Mouse (Mus musculus) forebrain, embryonic 16.5 days (tissue): ENCODE results near the gene Atp9a. TPM values are rescaled to one million over a fixed set of nuclear protein-coding genes. Genes with fewer than 3 reads are reported as not detected.
A peak's percentile ranks its signal among the peaks of the same experiment; 100 is the strongest.

Source experiments
- ATAC-seq: fragments of 200-750 bp; cut with Nextera tagmentation; 2 replicates; pipeline ENCODE4 v1.8.0; 2017; ENCODE audit warnings: mild to moderate bottlenecking, moderate library complexity
- H3K27ac ChIP-seq: fragments of 300-500 bp; sonication (generic); 2 replicates; pipeline ENCODE4 v1.5.1; 2014; ENCODE audit warnings: low read length, control low read depth
- H3K27me3 ChIP-seq: fragments of 300-500 bp; sonication (generic); replicated peaks from 2 replicates; pipeline ENCODE4 v1.6.1; 2014; ENCODE audit warnings: low read length; ENCODE audit not compliant: control insufficient read depth, insufficient read depth
- H3K36me3 ChIP-seq: fragments of 300-500 bp; sonication (generic); 2 replicates; pipeline ENCODE4 v1.6.1; 2014; ENCODE audit not compliant: control insufficient read depth, insufficient read depth
- H3K4me1 ChIP-seq: fragments of 300-500 bp; sonication (generic); replicated peaks from 2 replicates; pipeline ENCODE4 v1.6.1; 2014; ENCODE audit warnings: low read length; ENCODE audit not compliant: control insufficient read depth, insufficient read depth
- H3K4me2 ChIP-seq: fragments of 300-500 bp; sonication (generic); 2 replicates; pipeline ENCODE4 v1.6.1; 2014; ENCODE audit warnings: mild to moderate bottlenecking, low read length, control low read depth
- H3K4me3 ChIP-seq: fragments of 300-500 bp; sonication (generic); replicated peaks from 2 replicates; pipeline ENCODE4 v1.5.1; 2014; ENCODE audit warnings: mild to moderate bottlenecking, low read length, control low read depth
- H3K9ac ChIP-seq: fragments of 300-500 bp; sonication (generic); replicated peaks from 2 replicates; pipeline ENCODE4 v1.6.1; 2014; ENCODE audit warnings: low read depth, low read length, control low read depth
- H3K9me3 ChIP-seq: fragments of 300-500 bp; sonication (generic); 2 replicates; pipeline ENCODE4 v1.6.1; 2016; ENCODE audit warnings: low read length; ENCODE audit not compliant: control insufficient read depth
- WGBS: fragments of 180-500 bp; shearing (Covaris S2); extraction: QIAGEN DNeasy Blood & Tissue Kit; methylation state at CpG from one replicate; pipeline ENCODE4 v1.1.7; 2014; 5-methylcytosine and 5-hydroxymethylcytosine counted together
- polyA plus RNA-seq: library from polyadenylated mRNA; unstranded; fragments of >200 nt; fragmentation: Nextera tagmentation; extraction: Ambion mirVana; gene quantifications from 2 replicates; pipeline ENCODE4 v1.2.1, GENCODE M21; 2015

Atp9a gene
- polyA plus RNA-seq, 1 experiment from 2014 or later = 60.4 TPM

DNA sequence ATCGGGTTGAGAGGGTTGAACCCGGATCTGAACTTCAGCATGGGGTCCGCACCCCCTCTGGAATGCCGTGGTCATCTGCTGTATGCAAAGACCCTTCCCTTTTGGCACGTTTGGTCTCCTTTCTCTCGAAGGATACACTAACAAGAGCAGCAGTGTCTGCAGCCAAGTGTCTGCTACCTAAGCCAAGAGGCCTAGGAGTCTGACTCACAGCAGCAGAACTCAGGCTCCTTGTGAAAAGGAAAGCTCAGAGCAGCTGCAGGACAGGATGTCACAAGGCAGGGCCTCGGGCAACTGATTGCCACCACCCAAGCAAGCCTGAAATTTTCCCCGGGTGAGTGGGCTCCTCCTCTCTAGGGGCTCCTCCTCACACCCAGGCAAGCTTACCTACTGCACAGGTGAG is 94.0 kb downstream of the Atp9a start:
- H3K9ac ChIP-seq = no peak overlapping the region
- ATAC-seq = no peak
- no peak overlapping the region for H3K4me2 ChIP-seq
- no peaks in the 10 kb centered on the region for H3K27me3 ChIP-seq
- H3K9me3 ChIP-seq = no peaks in the 10 kb centered on the region
- H3K27ac ChIP-seq = no peak overlapping the region
- WGBS = 83% methylated on average over 8 of the region's 8 CpGs
- no peak overlapping the region for H3K4me3 ChIP-seq
- H3K36me3 ChIP-seq = peaks cover 28% of the 10 kb centered on the region
- H3K4me1 ChIP-seq = peaks cover 3% of the 10 kb centered on the region

DNA sequence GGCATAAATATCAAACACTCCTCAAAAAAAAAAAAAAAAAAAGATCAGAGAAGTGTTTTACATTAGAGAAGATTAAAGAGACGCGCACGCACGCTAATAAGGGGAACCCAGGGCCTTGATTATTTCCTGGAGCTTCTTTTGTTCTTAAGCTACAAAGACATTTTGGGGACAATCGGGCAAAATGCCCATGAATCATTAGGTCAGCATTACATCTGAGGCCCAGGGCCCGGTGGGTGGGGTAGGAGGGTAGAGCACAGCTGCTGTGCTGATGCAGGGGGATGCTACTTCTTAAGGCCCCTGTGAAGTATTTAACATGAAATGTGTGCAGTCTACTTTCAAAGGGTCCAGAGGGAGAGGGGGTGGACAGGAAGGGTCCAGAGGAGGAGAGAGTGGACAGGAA is 97.4 kb downstream of the Atp9a start:
- no peak overlapping the region for H3K4me3 ChIP-seq
- H3K36me3 ChIP-seq = peaks cover 23% of the 10 kb centered on the region
- H3K4me2 ChIP-seq = no peak overlapping the region
- H3K27me3 ChIP-seq = no peaks in the 10 kb centered on the region
- H3K27ac ChIP-seq = no peak overlapping the region
- H3K4me1 ChIP-seq = peaks cover 8% of the 10 kb centered on the region
- ATAC-seq = no peak
- no peak overlapping the region for H3K9ac ChIP-seq
- WGBS = 7% methylated on average over 6 of the region's 6 CpGs
- H3K9me3 ChIP-seq = no peaks in the 10 kb centered on the region

DNA sequence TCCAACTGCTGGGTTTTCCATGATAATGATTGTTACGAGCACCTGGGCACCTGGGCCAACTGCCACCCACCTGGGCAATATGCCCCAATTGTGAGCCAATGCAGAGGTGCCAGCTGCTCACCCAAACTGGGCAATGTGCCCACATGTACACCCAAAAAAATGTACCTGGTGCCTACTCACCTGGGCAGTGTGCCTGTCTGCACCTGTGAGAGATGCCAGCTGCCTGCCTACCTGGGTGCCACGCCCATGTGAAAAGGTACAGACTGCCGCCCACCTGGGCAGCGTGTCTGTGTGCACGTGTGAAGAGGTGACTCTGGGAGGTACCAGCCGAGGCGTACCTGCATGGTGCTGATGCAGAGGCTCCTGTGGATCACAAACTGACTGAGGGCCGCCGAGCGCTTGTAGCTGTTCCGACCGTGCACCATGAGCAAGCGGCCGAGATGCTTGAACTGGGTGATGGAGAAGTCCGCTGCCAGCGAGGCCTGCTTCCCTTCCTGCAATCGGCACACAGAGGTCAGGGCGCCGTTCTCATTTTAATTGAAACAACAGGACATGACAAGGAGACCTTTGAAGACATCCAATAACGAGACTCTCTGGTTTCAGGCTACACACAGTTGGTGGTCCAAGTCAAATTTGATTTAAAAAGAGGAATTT is 98.6 kb downstream of the Atp9a start:
- Histone ChIP-seq H3K4me1 (peaks cover 8% of the 10 kb centered on the region), H3K4me3 (no peak overlapping the region), H3K9me3 (no peaks in the 10 kb centered on the region), H3K36me3 (peaks cover 25% of the 10 kb centered on the region), H3K27me3 (no peaks in the 10 kb centered on the region), H3K9ac (no peak overlapping the region), H3K27ac (no peak overlapping the region), H3K4me2 (no peak overlapping the region)
- ATAC-seq = no peak
- WGBS = 77% methylated on average over 20 of the region's 20 CpGs

DNA sequence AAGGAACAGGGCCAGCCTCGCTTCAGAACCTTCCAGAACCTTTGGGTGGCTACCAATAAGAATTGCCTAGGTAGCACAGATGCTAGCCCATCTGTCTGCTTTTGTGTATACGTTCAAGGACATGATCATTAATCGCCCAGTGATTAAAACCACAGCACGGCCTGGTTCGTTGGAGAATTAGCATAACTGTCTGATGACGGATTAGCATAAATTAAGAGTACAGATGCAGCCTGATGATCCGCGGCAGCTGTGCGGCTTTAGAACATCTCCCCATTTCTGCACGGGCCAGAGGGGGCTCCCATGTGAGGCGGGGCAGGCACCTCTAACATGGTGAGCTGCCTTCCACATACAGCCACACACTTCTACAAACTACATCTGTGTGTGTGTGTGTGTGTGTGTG is 100.0 kb downstream of the Atp9a start:
- Histone ChIP-seq H3K4me2 (no peak overlapping the region), H3K4me3 (no peak overlapping the region), H3K9me3 (no peaks in the 10 kb centered on the region), H3K9ac (no peak overlapping the region), H3K4me1 (peaks cover 8% of the 10 kb centered on the region), H3K27me3 (no peaks in the 10 kb centered on the region), H3K27ac (peak overlapping the region; percentile 31), H3K36me3 (peaks cover 25% of the 10 kb centered on the region)
- ATAC-seq = peak; percentile 63
- WGBS = 16% methylated on average over 11 of the region's 11 CpGs

DNA sequence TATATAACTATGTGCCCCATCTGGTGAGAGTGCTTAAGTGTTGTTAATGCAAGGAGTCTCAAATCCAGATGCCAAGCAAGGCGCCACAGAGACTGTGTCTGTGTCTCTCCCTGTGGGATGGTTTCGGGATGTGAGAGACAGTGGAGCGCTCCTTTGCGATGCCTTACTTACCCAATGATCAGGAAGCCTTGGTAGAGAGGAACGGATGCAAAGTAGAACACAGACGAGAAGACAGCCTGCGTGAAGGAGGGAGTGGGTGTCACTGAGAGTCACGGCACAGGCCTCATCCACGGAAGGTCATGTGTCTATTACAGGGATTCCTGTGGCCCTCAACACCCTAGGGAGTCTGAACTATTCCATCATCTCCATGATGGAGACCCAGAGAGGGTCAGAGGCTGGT is 101.7 kb downstream of the Atp9a start:
- Histone ChIP-seq H3K4me2 (no peak overlapping the region), H3K9ac (no peak overlapping the region), H3K4me3 (no peak overlapping the region), H3K9me3 (no peaks in the 10 kb centered on the region), H3K36me3 (peaks cover 18% of the 10 kb centered on the region), H3K4me1 (peaks cover 8% of the 10 kb centered on the region), H3K27ac (no peak overlapping the region), H3K27me3 (no peaks in the 10 kb centered on the region)
- ATAC-seq = no peak
- WGBS = 91% methylated on average over 9 of the region's 9 CpGs

DNA sequence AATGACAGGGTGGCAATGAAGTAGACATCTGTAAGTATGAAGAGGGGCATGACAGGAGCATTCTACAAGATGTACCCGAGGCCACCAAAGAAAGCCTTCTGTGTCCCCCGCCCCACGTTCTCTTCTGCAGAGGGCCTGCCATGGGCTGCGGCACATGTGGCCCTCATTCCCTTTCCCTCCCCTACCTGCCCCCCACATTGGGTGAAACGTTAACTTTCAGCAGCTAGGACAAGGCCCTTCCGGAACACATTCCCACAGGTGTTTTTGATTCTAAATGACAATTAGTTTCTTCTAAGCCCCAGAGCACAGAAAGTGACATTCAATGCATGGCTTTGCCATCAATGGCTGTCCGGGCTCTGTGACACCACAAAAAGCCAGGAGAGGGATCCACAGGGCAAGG is 107.3 kb downstream of the Atp9a start:
- peaks cover 9% of the 10 kb centered on the region for H3K36me3 ChIP-seq
- 86% methylated on average over 7 of the region's 7 CpGs for WGBS
- no peak for ATAC-seq

DNA sequence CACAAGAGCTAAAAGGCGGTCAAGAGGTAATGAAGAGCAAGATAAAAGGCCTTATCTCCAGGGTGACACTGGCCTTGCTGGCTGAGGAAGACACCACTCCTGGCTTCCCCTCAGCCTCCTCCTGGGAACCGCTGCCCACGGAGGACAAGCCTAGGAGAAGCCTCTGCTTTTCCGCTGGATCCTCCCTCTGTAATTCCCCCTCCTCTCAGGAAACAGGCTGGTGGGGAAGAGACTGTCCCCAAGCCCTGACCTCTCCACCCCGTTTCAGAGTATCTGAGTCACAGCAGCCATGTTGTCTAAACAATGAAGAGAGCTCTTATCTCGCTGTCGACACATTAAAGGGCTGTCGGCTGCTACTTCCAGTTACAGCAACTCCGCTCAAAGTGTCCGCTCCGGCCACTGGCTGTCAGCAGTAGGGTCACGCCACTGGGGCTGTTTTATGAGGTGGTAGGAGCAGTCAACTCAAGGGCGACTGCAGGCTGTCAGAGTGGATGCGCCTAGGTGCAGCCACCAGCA is 108.8 kb downstream of the Atp9a start:
- no peak overlapping the region for H3K4me3 ChIP-seq
- H3K9me3 ChIP-seq = no peaks in the 10 kb centered on the region
- H3K4me1 ChIP-seq = no peaks in the 10 kb centered on the region
- ATAC-seq = no peak
- peaks cover 3% of the 10 kb centered on the region; the same call in 1 of the 2 replicates for H3K36me3 ChIP-seq
- no peaks in the 10 kb centered on the region for H3K27me3 ChIP-seq
- no peak overlapping the region for H3K27ac ChIP-seq
- H3K9ac ChIP-seq = no peak overlapping the region
- 79% methylated on average over 14 of the region's 14 CpGs for WGBS
- no peak overlapping the region for H3K4me2 ChIP-seq

More for the DNA sequence above, 107.3 kb downstream of the Atp9a start:
- no peaks in the 10 kb centered on the region for H3K27me3 ChIP-seq
- H3K4me1 ChIP-seq = no peaks in the 10 kb centered on the region
- H3K4me2 ChIP-seq = no peak overlapping the region
- H3K4me3 ChIP-seq = no peak overlapping the region
- H3K27ac ChIP-seq = no peak overlapping the region
- H3K9ac ChIP-seq = no peak overlapping the region
- H3K9me3 ChIP-seq = no peaks in the 10 kb centered on the region

DNA sequence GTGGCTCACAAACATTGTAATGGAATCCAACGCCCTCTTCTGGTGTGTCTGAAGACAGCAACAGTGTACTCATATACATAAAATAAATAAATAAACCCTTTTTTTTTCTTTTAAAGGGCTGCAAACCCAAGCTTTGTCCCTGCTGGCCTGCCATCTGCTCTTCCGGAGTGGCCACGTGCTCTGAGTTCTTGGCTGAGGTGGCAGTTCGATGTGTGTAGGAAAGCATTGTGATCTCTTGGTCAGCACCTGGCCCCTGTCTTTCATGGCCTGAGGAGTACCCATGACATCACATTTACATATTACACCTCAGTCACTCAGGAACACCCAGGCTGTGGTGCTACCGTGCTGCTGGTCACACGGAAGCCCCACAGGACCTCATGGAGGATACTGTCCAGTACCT is 109.7 kb downstream of the Atp9a start:
- no peak overlapping the region for H3K4me3 ChIP-seq
- H3K9ac ChIP-seq = no peak overlapping the region
- H3K27me3 ChIP-seq = no peaks in the 10 kb centered on the region
- H3K4me2 ChIP-seq = no peak overlapping the region
- no peaks in the 10 kb centered on the region for H3K4me1 ChIP-seq
- H3K9me3 ChIP-seq = no peaks in the 10 kb centered on the region
- H3K27ac ChIP-seq = no peak overlapping the region
- peaks cover 3% of the 10 kb centered on the region; the same call in 1 of the 2 replicates for H3K36me3 ChIP-seq
- WGBS = 80% methylated on average over 6 of the region's 6 CpGs
- ATAC-seq = no peak

DNA sequence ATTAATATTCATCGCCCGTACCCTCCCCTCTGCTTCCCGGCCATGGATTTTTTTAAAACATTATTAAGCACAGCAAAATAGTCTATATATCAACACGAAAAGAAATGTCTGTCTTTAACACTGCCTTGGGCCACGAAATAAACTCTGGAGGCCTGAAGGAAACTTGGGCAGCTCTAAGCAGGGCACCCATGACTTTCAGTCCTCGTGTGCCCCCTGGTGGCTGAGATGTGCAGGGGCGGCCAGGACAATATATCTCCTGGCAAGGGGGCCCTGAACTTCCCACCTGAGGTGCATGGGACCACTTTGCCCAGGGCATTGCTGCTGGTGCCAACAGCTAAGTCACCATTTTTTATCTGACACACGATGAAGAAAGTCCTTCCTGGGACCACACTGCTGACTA is 113.4 kb downstream of the Atp9a start:
- Histone ChIP-seq H3K4me1 (peaks cover 18% of the 10 kb centered on the region), H3K4me2 (no peak overlapping the region), H3K4me3 (no peak overlapping the region), H3K36me3 (peaks cover 3% of the 10 kb centered on the region; the same call in 1 of the 2 replicates), H3K9me3 (0 out of 2 replicates have a peak, but pooled peaks cover 5% of the 10 kb centered on the region), H3K27ac (no peak overlapping the region), H3K27me3 (no peaks in the 10 kb centered on the region), H3K9ac (no peak overlapping the region)
- 24% methylated on average over 8 of the region's 8 CpGs for WGBS
- peak; percentile 68 for ATAC-seq
